Mouse (Mus musculus): ENCODE measurements at regions not wholly inside any gene's neighbourhood (a gene's known extent, or its start where the extent isn't known, plus 50 kb on each side); places are given as distances from the start of the nearest gene placed in this dataset.

DNA sequence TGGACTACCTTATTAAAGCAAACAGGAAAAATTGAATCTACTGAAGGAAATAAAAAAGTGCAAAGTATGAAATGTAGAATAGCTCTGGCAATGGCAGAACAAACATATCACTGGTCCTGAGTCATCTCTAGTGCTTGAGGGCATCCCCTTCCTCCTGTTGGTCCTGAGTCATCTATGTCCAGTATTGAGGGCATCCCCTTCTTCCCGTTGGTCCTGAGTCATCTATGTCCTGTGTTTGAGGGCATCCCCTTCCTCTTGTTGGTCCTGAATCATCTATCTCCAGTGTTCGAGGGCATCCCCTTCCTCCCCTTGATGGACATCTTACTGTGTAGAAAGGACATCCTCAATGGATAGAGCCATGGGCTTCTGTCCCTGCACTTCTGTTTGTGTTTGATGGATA is 294.6 kb upstream of the Slc30a5 start:
- no peaks in the 10 kb centered on the region for H3K9me3 ChIP-seq
- WGBS: 83% methylated on average over 2 of the region's 2 CpGs
- H3K4me1 ChIP-seq (replicated peaks): no peaks in the 10 kb centered on the region
- DNase-seq (ENCODE audit: low spot score): no peak
- H3K27me3 ChIP-seq (ENCODE audit: insufficient read depth, poor library complexity, severe bottlenecking): no peaks in the 10 kb centered on the region
- H3K36me3 ChIP-seq: no peaks in the 10 kb centered on the region
- H3K4me3 ChIP-seq: no peak overlapping the region
- H3K27ac ChIP-seq: no peak overlapping the region

GRCm38 (mm10) chr13:101127262-101127661 is 294.0 kb upstream of the Slc30a5 start:
- Histone ChIP-seq H3K27me3 (ENCODE audit: insufficient read depth, poor library complexity, severe bottlenecking) (no peaks in the 10 kb centered on the region), H3K36me3 (no peaks in the 10 kb centered on the region)
- WGBS: 81% methylated on average over 3 of the region's 3 CpGs

GRCm38 (mm10) chr13:101117311-101117710 is 284.1 kb upstream of the Slc30a5 start:
- Histone ChIP-seq H3K36me3 (no peaks in the 10 kb centered on the region), H3K4me3 (no peak overlapping the region), H3K9me3 (no peaks in the 10 kb centered on the region), H3K4me1 (replicated peaks) (no peaks in the 10 kb centered on the region), H3K27ac (no peak overlapping the region), H3K27me3 (ENCODE audit: insufficient read depth, poor library complexity, severe bottlenecking) (no peaks in the 10 kb centered on the region)
- DNase-seq (ENCODE audit: low spot score): no peak
- 89% methylated on average over 2 of the region's 2 CpGs for WGBS

More at GRCm38 (mm10) chr13:101127262-101127661, 294.0 kb upstream of the Slc30a5 start:
- Histone ChIP-seq H3K4me1 (replicated peaks) (no peaks in the 10 kb centered on the region), H3K4me3 (no peak overlapping the region), H3K9me3 (no peaks in the 10 kb centered on the region), H3K27ac (no peak overlapping the region)
- no peak for DNase-seq (ENCODE audit: low spot score)

DNA sequence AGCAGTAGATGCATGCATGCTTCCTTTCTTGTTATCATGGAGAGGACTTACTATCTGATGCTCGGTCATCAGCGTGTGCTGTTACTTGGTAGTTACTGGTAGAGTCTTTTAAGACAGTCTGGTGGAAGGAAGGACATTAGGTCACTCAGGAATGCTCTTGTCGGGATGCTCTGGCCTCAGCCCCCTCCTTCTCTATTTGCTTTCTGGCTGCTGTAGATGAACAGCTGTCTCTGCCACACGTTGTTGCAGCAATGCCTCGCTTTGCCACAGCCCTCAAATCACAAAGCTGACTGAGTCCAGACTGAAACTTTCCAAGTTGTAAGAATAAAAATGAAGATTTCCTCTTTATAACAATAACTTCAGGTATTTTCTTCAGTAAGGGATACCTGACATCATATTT is 282.1 kb upstream of the Slc30a5 start:
- no peak overlapping the region for H3K4me3 ChIP-seq

DNA sequence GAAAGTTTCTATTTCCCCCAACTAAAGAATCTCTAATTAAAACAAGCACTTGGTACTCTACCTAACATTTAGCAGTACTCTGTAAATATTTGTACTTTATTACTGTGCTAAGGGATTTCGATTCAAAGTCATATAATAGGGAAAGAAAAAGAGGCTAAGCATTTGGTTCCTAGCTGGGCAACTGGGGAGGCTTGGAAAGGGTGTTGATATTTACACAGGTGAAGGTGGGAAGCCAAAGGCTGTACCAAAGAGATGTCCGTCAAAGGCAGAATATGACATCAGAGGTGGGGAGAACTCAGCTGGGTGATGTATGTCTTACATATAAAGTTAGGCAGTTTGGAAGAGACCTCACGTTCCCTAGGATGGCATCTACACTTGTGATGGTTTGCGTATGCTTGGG is 278.9 kb upstream of the Slc30a5 start:
- no peaks in the 10 kb centered on the region for H3K27me3 ChIP-seq (ENCODE audit: insufficient read depth, poor library complexity, severe bottlenecking)
- DNase-seq (ENCODE audit: low spot score): no peak
- no peak overlapping the region for H3K4me3 ChIP-seq
- H3K4me1 ChIP-seq (replicated peaks): no peaks in the 10 kb centered on the region
- WGBS: 87% methylated on average over 4 of the region's 4 CpGs
- H3K36me3 ChIP-seq: no peaks in the 10 kb centered on the region
- no peak overlapping the region for H3K27ac ChIP-seq
- no peaks in the 10 kb centered on the region for H3K9me3 ChIP-seq

More for the DNA sequence above, 282.1 kb upstream of the Slc30a5 start:
- H3K27ac ChIP-seq: no peak overlapping the region
- H3K9me3 ChIP-seq: no peaks in the 10 kb centered on the region
- no peak for DNase-seq (ENCODE audit: low spot score)
- H3K27me3 ChIP-seq (ENCODE audit: insufficient read depth, poor library complexity, severe bottlenecking): no peaks in the 10 kb centered on the region
- no peaks in the 10 kb centered on the region for H3K36me3 ChIP-seq
- H3K4me1 ChIP-seq (replicated peaks): no peaks in the 10 kb centered on the region
- 78% methylated on average over 5 of the region's 5 CpGs for WGBS

DNA sequence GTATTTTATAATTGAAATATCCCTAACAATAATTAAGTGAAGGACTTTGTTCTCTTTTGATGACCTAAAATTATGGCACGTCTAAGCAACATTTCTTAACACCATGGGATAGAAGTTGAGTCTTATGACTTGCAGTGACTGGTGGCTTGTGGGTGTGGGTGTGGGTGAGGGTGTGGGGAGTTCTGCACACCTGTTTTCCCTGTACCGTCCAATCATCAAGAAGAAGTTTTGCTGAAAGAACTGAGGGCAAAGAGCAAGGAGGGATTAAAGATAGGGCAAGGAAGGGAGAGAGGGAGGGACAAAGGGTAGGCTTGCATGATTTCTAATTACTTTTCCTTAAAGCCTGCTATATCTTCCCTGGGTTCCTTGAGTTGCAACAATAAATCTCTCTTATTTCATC is 278.5 kb upstream of the Slc30a5 start:
- H3K27me3 ChIP-seq (ENCODE audit: insufficient read depth, poor library complexity, severe bottlenecking): no peaks in the 10 kb centered on the region
- 88% methylated on average over 2 of the region's 2 CpGs for WGBS
- no peaks in the 10 kb centered on the region for H3K9me3 ChIP-seq
- H3K4me1 ChIP-seq (replicated peaks): no peaks in the 10 kb centered on the region
- DNase-seq (ENCODE audit: low spot score): no peak
- H3K4me3 ChIP-seq: no peak overlapping the region
- H3K36me3 ChIP-seq: no peaks in the 10 kb centered on the region
- H3K27ac ChIP-seq: no peak overlapping the region

- no peaks in the 10 kb centered on the region for H3K4me1 ChIP-seq (replicated peaks)
- no peak for DNase-seq (ENCODE audit: low spot score)
- no peaks in the 10 kb centered on the region for H3K36me3 ChIP-seq
- no peak overlapping the region for H3K27ac ChIP-seq
- WGBS: 62% methylated on average over 3 of the region's 3 CpGs
- H3K4me3 ChIP-seq: no peak overlapping the region
- no peaks in the 10 kb centered on the region for H3K9me3 ChIP-seq
- H3K27me3 ChIP-seq (ENCODE audit: insufficient read depth, poor library complexity, severe bottlenecking): no peaks in the 10 kb centered on the region
These were observed 267.4 kb upstream of the Slc30a5 start for GRCm38 (mm10) chr13:101100621-101101020.

DNA sequence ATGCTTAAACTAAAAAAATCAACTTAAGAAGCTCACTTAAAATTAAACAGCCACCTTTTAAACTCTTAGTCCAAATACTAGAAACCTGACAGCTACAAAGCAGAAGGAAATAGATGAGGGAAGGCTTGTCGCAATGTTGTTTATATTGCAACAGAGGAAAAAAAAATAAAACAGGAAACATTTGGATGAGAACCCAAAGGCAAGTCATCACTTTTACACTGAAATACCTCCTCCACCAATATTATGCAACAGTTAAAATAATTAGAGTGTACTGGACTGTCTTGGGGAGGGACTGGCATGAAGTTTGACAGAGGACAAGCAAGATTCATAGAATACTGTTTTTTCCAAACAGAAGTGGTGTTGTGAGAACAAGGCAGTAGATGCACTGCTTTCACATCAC is 263.6 kb upstream of the Slc30a5 start:
- Histone ChIP-seq H3K4me1 (replicated peaks) (no peaks in the 10 kb centered on the region), H3K36me3 (no peaks in the 10 kb centered on the region), H3K9me3 (no peaks in the 10 kb centered on the region), H3K27me3 (ENCODE audit: insufficient read depth, poor library complexity, severe bottlenecking) (no peaks in the 10 kb centered on the region), H3K27ac (no peak overlapping the region), H3K4me3 (no peak overlapping the region)
- WGBS: 90% methylated on average over 1 of the region's 1 CpGs
- no peak for DNase-seq (ENCODE audit: low spot score)

DNA sequence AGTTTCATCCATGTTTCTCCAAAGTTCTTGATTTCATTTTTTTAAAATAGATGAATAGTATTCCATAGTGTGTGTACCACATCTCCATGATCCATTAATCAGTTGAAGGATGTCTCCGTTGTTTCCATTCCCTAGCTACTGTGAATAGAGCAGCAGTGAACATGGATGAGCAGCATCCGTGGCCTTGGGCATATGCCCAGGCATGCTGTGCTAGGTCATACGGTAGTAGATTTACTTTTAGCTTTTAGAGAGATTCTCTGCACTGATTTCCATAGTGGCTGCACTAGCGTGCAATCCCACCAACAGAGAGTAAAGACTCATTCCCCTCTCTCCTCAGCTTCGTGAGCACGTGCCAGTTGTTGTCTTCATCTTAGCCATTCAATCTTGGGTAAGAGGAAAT is 263.0 kb upstream of the Slc30a5 start:
- Histone ChIP-seq H3K27ac (no peak overlapping the region), H3K4me3 (no peak overlapping the region), H3K9me3 (no peaks in the 10 kb centered on the region), H3K27me3 (ENCODE audit: insufficient read depth, poor library complexity, severe bottlenecking) (no peaks in the 10 kb centered on the region), H3K4me1 (replicated peaks) (no peaks in the 10 kb centered on the region), H3K36me3 (no peaks in the 10 kb centered on the region)
- no peak for DNase-seq (ENCODE audit: low spot score)
- 88% methylated on average over 6 of the region's 6 CpGs for WGBS

- H3K27me3 ChIP-seq (ENCODE audit: insufficient read depth, poor library complexity, severe bottlenecking): no peaks in the 10 kb centered on the region
- no peak overlapping the region for H3K4me3 ChIP-seq
- no peak for DNase-seq (ENCODE audit: low spot score)
- H3K4me1 ChIP-seq (replicated peaks): no peaks in the 10 kb centered on the region
- no peaks in the 10 kb centered on the region for H3K9me3 ChIP-seq
- no peaks in the 10 kb centered on the region for H3K36me3 ChIP-seq
- 91% methylated on average over 6 of the region's 6 CpGs for whole genome bisulfite sequencing
- no peak overlapping the region for H3K27ac ChIP-seq
These were observed 262.0 kb upstream of the Slc30a5 start for GRCm38 (mm10) chr13:101095057-101095831.

DNA sequence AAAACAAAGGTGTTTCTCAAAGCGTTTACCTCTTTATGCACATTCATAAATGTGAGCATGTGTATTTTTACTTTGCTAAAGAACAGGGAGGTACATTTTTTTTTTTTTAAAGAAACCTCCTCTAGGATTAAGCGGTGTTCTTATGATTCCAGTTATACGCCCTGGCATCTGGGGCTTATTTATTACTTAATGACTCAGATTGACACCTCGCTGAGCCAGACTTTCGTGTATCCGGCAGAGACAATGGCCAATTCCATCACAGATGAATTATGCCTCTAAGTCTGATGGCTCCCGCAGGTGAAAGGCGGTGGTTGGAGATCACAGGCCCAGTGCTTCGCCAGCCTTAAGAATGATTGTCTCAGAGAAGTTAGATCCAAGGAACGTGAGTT is 259.5 kb upstream of the Slc30a5 start:
- no peak for DNase-seq (ENCODE audit: low spot score)
- Histone ChIP-seq H3K27me3 (ENCODE audit: insufficient read depth, poor library complexity, severe bottlenecking) (no peaks in the 10 kb centered on the region), H3K4me3 (no peak overlapping the region), H3K27ac (no peak overlapping the region), H3K36me3 (no peaks in the 10 kb centered on the region), H3K4me1 (replicated peaks) (no peaks in the 10 kb centered on the region), H3K9me3 (no peaks in the 10 kb centered on the region)
- WGBS: 93% methylated on average over 10 of the region's 10 CpGs

DNA sequence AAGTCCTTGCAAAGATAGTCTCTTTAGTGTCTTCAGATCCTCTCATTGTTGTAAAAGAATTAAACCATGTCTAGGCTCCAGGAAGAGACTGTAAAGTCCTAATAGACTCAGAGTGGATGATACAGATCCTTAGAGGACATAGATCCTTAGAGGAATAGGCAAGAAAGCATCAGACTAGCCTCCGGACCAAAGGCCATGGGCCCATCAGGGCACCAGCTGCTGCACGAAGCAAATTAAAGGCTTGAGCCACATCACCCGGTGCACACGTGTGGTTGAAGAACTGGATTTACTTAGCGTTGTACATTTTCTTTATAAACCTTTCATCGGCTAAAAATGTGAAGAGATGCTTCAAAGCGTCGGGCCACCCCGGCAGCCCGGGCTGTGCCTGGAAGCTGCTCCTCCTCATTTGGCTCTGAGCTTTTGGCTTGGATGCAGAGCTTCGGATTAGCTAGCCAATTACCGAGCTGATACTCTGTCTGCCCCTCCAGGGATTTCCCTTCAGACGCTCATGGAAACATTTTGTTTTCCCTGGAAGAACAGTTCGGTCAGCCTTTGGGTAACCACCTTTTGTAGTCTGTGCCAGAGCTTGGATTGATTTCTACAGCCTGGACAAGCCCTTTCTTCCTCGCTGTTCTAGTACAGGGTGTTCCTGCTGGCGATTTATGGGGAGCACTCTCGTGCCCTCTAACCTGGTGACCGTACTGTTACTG is 259.0 kb upstream of the Slc30a5 start:
- Histone ChIP-seq H3K27ac (no peak overlapping the region), H3K4me3 (no peak overlapping the region), H3K9me3 (no peaks in the 10 kb centered on the region), H3K27me3 (ENCODE audit: insufficient read depth, poor library complexity, severe bottlenecking) (no peaks in the 10 kb centered on the region), H3K4me1 (replicated peaks) (no peaks in the 10 kb centered on the region), H3K36me3 (no peaks in the 10 kb centered on the region)
- DNase-seq (ENCODE audit: low spot score): no peak
- WGBS: 85% methylated on average over 18 of the region's 18 CpGs

GRCm38 (mm10) chr13:101085182-101085581 is 252.0 kb upstream of the Slc30a5 start:
- Histone ChIP-seq H3K4me1 (replicated peaks) (no peaks in the 10 kb centered on the region), H3K36me3 (no peaks in the 10 kb centered on the region), H3K27ac (no peak overlapping the region), H3K4me3 (no peak overlapping the region), H3K27me3 (ENCODE audit: insufficient read depth, poor library complexity, severe bottlenecking) (no peaks in the 10 kb centered on the region), H3K9me3 (no peaks in the 10 kb centered on the region)
- DNase-seq (ENCODE audit: low spot score): no peak

All from hindbrain, embryonic 10.5 days (tissue).